Mouse (Mus musculus) bone marrow, adult 2 months (tissue): Measurements from ENCODE around the gene Plxnc1. TPM values are rescaled to one million over a fixed set of nuclear protein-coding genes. Genes with fewer than 3 reads are reported as not detected.
A peak's percentile ranks its signal among the peaks of the same experiment; 100 is the strongest.

Source experiments
- H3K27ac ChIP-seq: fragments of 200-500 bp; 2 replicates; pipeline ENCODE4 v1.5.1; 2012; ENCODE audit warnings: low read depth, mild to moderate bottlenecking, control low read depth, inconsistent platforms, low read length; ENCODE audit not compliant: control insufficient read depth, poor library complexity, insufficient read depth
- H3K4me1 ChIP-seq: fragments of 200-500 bp; 2 replicates; pipeline ENCODE4 v1.6.1; 2011; ENCODE audit warnings: low read length; ENCODE audit not compliant: control insufficient read depth, insufficient read depth
- H3K4me3 ChIP-seq: fragments of 200-500 bp; replicated peaks from 2 replicates; pipeline ENCODE3; 2011; ENCODE audit warnings: mild to moderate bottlenecking, low read depth, low read length, control low read depth; ENCODE audit not compliant: control insufficient read depth
- CTCF ChIP-seq: fragments of 200-500 bp; IDR thresholded peaks from 2 replicates; pipeline ENCODE4 v1.5.1; 2011; ENCODE audit warnings: low read length, control low read depth; ENCODE audit not compliant: control insufficient read depth, insufficient read depth
- POLR2A ChIP-seq: fragments of 200-500 bp; IDR thresholded peaks from 2 replicates; pipeline ENCODE4 v1.6.1; 2011; ENCODE audit warnings: low read depth, mild to moderate bottlenecking, control low read depth, low read length, borderline replicate concordance; ENCODE audit not compliant: control insufficient read depth
- WGBS: fragments of 180-500 bp; shearing (Covaris S2); methylation state at CpG from one replicate; pipeline ENCODE4 v1.1.7; 2018; 5-methylcytosine and 5-hydroxymethylcytosine counted together
- polyA plus RNA-seq: library from polyadenylated mRNA; stranded (reverse); fragments of >200 nt; gene quantifications from 2 replicates; pipeline ENCODE4 v1.2.4, GENCODE M21; 2011; ENCODE audit warnings: low replicate concordance; ENCODE audit not compliant: missing spikeins, insufficient read depth, insufficient read length

Gene Plxnc1
- polyA plus RNA-seq, 1 experiment: 16.4 TPM

DNA sequence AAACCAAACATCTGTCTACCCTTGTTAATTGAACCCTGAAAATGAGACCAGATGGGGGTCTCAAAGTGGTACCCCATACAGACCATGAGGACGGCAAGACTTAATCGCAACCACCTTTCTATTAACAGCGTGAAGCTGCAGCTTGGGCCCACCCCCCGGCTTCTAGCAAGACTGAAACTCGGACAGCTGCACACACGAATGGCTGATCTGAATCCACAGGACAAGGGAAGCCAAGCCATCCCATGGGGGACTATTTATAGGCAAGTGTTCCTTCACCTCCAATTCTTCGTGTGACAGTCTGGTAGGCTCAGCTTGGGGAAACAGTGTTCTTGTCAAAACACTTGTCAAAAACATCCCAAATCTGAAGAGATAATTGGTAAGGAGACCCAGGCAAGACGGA, 24.1 kb downstream of the Plxnc1 start:
- WGBS: 83% methylated on average over 8 of the region's 8 CpGs
- Histone ChIP-seq H3K4me3 (no peak overlapping the region), H3K27ac (no peak overlapping the region), H3K4me1 (peaks cover 11% of the 10 kb centered on the region)
- TF ChIP-seq CTCF: no peak
- TF ChIP-seq POLR2A: no peak

DNA sequence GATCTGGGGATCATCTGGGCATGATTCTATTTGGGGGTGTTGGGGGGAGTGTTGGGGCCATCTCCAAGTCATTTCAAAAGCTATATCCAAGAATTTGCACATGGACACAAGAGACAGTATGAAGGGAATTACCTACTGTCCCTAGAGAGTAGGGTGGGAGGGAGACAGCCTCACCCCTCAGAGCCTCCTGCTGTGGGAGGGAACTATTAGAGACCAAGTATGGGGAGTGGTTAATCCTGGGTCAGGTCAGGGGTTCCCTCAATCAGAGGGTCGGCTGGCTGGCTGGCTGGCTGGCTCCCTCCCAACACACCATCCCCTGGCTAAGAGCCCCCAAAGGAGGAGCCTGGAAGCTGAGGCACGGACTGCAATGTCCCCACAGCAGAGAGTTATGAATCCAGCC, 24.7 kb downstream of the Plxnc1 start:
- Histone ChIP-seq H3K4me1 (peaks cover 11% of the 10 kb centered on the region), H3K27ac (no peak overlapping the region), H3K4me3 (no peak overlapping the region)
- TF ChIP-seq POLR2A: no peak
- WGBS: 47% methylated on average over 2 of the region's 2 CpGs

DNA sequence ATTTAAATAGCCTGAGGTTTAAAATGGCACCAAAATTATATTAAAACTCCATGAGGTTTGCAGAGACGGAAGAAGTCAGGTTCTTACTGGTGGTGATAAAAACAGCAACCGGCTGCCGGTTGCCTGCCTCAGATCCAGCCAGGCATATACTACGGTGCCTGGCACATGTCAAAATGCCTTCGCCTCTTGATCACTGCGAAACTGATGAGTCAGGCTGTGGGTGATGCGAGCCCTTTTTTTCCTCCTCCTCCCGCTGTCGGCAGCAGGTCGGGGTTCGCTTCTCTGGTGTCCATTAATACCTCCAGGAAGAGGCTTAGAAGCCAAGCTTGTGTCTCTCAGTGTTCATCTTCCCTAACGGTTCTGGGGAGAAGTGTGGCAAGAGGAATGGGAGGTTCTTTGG, 25.1 kb downstream of the Plxnc1 start:
- H3K4me1 ChIP-seq: peaks cover 11% of the 10 kb centered on the region
- H3K4me3 ChIP-seq: no peak overlapping the region
- no peak for TF ChIP-seq POLR2A
- TF ChIP-seq CTCF: no peak
- 0 out of 2 replicates have a peak overlapping the region, but pooled peaks have one; percentile 2 for H3K27ac ChIP-seq
- 12% methylated on average over 12 of the region's 12 CpGs for WGBS

DNA sequence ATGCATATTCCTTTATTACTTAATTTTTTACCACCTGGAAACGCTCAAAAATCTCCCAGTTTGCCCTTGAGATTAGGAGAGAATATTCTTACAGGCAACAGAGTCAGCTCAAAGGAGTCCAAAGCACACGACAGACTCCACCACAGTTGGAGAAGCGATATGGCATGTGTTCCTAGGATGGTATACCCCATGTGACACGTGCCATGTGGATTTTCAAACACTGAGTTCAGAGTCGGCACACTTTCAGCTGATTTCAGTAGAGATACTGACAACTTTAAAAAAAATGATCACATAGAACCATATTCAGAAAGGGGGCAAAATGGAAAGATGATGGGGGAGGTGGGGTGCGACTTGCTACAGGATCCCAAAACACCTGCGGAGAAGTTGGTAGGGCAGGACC, 26.0 kb downstream of the Plxnc1 start:
- no peak overlapping the region for H3K27ac ChIP-seq
- peaks cover 14% of the 10 kb centered on the region for H3K4me1 ChIP-seq
- 56% methylated on average over 7 of the region's 7 CpGs for WGBS
- TF ChIP-seq POLR2A: no peak
- no peak overlapping the region for H3K4me3 ChIP-seq

DNA sequence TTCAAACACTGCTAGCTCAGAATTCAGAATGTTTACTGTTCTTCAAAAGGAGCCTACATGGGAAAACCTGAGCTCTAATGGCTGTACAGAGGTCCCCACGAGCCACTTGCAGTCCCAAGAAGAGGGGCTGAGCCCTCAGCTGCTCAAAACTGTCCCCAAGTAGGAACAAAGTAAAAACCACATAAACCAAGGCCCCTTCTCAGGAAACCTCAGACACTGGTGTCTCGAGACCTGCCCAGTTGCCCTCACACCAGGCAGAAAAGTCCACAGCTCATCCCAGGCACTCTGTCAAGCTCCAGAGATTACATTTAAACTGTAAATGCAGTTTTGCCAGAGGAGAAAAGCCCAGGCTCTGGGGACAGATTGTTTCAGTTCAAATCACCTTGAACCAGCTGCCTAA, 26.6 kb downstream of the Plxnc1 start:
- H3K27ac ChIP-seq: peak overlapping the region; percentile 84
- H3K4me3 ChIP-seq: no peak overlapping the region
- 5% methylated on average over 2 of the region's 2 CpGs for WGBS
- H3K4me1 ChIP-seq: peaks cover 15% of the 10 kb centered on the region
- no peak for TF ChIP-seq POLR2A
- TF ChIP-seq CTCF: no peak

DNA sequence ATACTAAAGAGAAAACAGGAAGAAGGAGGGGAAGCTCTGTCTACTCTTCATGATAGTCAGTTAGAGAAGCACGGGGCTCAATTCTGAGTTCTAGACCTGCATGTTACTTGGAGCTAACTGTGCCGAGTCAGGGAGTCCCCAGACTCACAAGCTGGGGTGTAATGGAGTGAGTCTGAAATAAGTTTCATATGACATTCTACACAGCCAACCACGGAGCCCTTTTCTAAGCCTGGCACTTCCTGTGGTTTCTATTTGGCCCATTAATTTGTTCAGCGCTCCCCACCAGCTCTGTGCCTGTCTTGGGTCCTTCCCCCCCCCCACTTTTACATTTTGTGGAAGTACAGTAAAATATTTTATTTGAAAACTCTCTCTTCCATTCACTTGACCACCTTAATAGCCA, 27.3 kb downstream of the Plxnc1 start:
- TF ChIP-seq POLR2A: no peak
- no peak for TF ChIP-seq CTCF

DNA sequence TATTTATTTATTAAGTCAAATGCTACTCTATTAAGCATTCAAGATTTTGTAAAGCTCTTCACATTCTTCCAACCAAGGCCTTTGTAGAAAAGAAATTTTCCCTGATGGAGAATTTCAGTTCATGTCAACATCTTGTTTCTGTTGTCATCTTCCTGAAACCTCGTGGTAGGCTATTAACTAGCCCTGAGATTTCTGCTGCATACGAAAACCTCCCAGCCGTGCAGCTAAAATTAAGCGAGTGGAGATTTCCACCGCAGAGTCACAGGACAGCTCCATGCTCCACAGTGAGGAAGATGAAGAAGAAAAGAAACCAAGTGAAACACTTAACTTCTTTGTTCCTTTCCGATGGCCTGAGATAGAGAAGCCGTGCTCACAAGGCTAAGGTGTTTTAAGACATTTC, 28.0 kb downstream of the Plxnc1 start:
- no peak for TF ChIP-seq CTCF
- no peak for TF ChIP-seq POLR2A
- 54% methylated on average over 7 of the region's 7 CpGs for WGBS
- Histone ChIP-seq H3K4me3 (no peak overlapping the region), H3K4me1 (peaks cover 15% of the 10 kb centered on the region; the same call in 1 of the 2 replicates), H3K27ac (no peak overlapping the region)

More for the DNA sequence above, 27.3 kb downstream of the Plxnc1 start:
- Histone ChIP-seq H3K4me3 (no peak overlapping the region), H3K4me1 (peaks cover 12% of the 10 kb centered on the region; the same call in 1 of the 2 replicates), H3K27ac (peak overlapping the region; percentile 84)
- 4% methylated on average over 4 of the region's 4 CpGs for whole genome bisulfite sequencing

DNA sequence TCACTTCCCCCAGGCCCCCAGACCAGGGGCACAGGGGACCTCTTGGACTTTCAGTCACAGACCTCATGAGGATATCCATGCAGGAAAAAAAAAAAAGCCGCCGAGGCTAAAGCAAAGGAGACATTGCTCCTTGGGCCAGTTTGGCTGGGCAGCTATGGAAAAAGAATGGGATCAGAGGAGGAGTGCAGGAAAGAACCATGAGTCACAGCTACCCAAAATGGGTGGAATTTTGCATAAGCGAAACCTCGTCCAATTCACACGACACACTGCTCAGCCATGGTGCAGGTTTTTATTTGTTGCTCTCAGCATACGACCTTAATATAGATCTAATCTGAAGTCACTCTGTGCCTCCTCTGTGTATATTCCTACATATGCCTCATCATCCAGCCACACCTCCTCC, 28.9 kb downstream of the Plxnc1 start:
- H3K4me1 ChIP-seq: peaks cover 15% of the 10 kb centered on the region; the same call in 1 of the 2 replicates
- no peak for TF ChIP-seq POLR2A
- no peak for TF ChIP-seq CTCF
- H3K4me3 ChIP-seq: no peak overlapping the region
- whole genome bisulfite sequencing: 83% methylated on average over 6 of the region's 6 CpGs
- H3K27ac ChIP-seq: no peak overlapping the region

DNA sequence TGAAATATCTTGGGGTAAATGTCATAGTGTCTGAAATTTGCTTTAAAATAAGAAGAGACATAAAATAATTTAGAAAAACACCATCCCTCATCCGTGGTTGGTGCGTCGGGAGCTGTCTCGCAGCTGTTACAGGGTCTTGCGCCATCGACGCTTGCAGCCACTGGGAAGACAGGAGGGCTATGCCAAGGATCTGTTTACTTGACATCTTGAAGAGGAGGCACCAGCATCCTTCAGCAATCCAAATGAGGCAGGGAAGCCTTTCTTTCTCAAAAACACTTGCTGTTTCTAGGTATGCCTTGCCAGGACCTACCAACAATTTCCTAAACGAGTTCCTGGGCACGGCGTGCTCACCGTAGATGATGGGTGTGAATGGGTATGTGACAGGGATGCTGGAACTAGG, 30.6 kb downstream of the Plxnc1 start:
- 56% methylated on average over 11 of the region's 11 CpGs for WGBS
- TF ChIP-seq CTCF (no peak), POLR2A (no peak)
- Histone ChIP-seq H3K27ac (peak overlapping the region; percentile 3; the same call in 1 of the 2 replicates), H3K4me3 (no peak overlapping the region), H3K4me1 (peaks cover 15% of the 10 kb centered on the region; the same call in 1 of the 2 replicates)
